Mouse (Mus musculus) embryonic facial prominence, embryonic 11.5 days (tissue): ENCODE results near the gene Rabac1. TPM values are rescaled to one million over a fixed set of nuclear protein-coding genes. Genes with fewer than 3 reads are reported as not detected.

Source experiments
- ATAC-seq: fragments of 200-750 bp; cut with Nextera tagmentation; replicated peaks from 2 replicates; pipeline ENCODE4 v1.8.0; 2017; ENCODE audit warnings: low read depth; ENCODE audit not compliant: insufficient number of reproducible peaks, low FRiP score, low TSS enrichment
- DNase-seq: peaks from one replicate; pipeline ENCODE4 v3.0.0-alpha.2; 2015; ENCODE audit warnings: low spot score
- H3K27ac ChIP-seq: fragments of 300-500 bp; sonication (generic); replicated peaks from 2 replicates; pipeline ENCODE4 v1.5.1; 2014; ENCODE audit warnings: mild to moderate bottlenecking, low read depth, low read length, control low read depth
- H3K27me3 ChIP-seq: fragments of 300-500 bp; sonication (generic); 2 replicates; pipeline ENCODE4 v1.6.1; 2014; ENCODE audit warnings: mild to moderate bottlenecking, low read length, moderate library complexity, mixed read lengths; ENCODE audit not compliant: control insufficient read depth, insufficient read depth
- H3K36me3 ChIP-seq: fragments of 300-500 bp; sonication (generic); replicated peaks from 2 replicates; pipeline ENCODE4 v1.6.1; 2014; ENCODE audit warnings: low read depth, mild to moderate bottlenecking, low read length, moderate library complexity, mixed read lengths; ENCODE audit not compliant: control insufficient read depth, insufficient read depth
- H3K4me1 ChIP-seq: fragments of 300-500 bp; sonication (generic); 2 replicates; pipeline ENCODE4 v1.6.1; 2014; ENCODE audit warnings: low read length, mixed read lengths; ENCODE audit not compliant: control insufficient read depth, insufficient read depth
- H3K4me2 ChIP-seq: fragments of 300-500 bp; sonication (generic); 2 replicates; pipeline ENCODE4 v1.6.1; 2014; ENCODE audit warnings: low read depth, mild to moderate bottlenecking, control low read depth, low read length, moderate library complexity
- H3K4me3 ChIP-seq: fragments of 300-500 bp; sonication (generic); 2 replicates; pipeline ENCODE4 v1.5.1; 2014; ENCODE audit warnings: low read depth, low read length, control low read depth
- H3K9ac ChIP-seq: fragments of 300-500 bp; sonication (generic); replicated peaks from 2 replicates; pipeline ENCODE4 v1.6.1; 2014; ENCODE audit warnings: mild to moderate bottlenecking, control low read depth, low read length
- H3K9me3 ChIP-seq: fragments of 300-500 bp; sonication (generic); replicated peaks from 2 replicates; pipeline ENCODE4 v1.6.1; 2016; ENCODE audit warnings: mild to moderate bottlenecking, low read length, inconsistent platforms, mixed read lengths; ENCODE audit not compliant: control insufficient read depth
- WGBS: fragments of 180-500 bp; shearing (Covaris S2); extraction: QIAGEN DNeasy Blood & Tissue Kit; methylation state at CpG from one replicate; pipeline ENCODE4 v1.1.7; 2014; 5-methylcytosine and 5-hydroxymethylcytosine counted together
- polyA plus RNA-seq: library from polyadenylated mRNA; unstranded; fragments of >200 nt; fragmentation: Nextera tagmentation; extraction: Ambion mirVana; gene quantifications from 2 replicates; pipeline ENCODE4 v1.2.1, GENCODE M21; 2014

The Rabac1 gene
- 75.9 and 92.5 TPM in 2 replicates for polyA plus RNA-seq

DNA sequence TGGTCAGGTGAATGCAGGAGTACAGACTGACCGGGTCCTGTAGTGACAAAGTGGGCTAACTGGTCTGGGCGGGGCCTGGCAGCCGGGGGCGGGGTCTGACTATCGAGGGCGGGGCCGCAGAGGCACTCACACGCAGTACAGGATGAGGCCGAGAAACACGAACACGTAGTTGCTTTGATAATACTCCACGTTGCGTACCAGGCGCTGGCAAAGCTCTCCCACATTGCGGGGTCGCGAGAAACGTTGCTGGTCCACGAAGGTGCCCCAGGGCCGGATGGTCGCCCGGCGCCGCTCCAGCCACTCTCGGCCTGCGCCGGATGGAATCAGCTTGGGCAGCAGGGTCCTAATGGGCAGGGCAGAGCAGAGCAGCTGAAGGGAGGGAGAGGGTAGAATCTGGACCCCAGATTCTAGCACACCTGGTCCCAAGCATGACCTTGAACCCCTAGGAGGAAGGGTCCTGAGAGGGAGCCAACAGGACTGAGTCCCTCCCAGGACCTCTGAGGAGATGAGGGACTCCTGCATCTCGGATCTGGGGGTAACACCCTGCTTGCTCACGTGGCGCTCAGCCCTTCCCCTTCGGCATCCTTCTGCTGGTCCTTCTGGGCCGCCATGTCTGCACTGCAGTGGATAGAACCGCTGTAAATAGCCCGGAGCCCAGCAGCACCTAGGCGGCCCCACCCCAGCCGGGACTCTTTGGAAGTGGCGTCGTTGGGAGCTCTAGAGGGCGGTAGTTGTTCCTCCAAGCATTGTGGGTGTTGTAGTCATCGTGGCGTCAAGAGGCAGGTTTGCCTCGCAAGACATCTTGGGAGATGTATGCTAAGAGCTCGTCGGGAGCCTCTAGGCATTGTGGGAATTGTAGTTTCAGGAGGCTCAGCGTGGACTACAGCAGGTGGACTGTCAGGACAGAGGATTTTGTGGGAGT is at the start of gene Rabac1:
Gene Rabac1 (minus strand): TSS at position 783 of the 922 bp plus-strand sequence.
- H3K27ac ChIP-seq, result no peak within 1 kb of the TSS
- DNase-seq (peak; percentile 96), ATAC-seq (peak; percentile 85)
- H3K9ac ChIP-seq, result peak within 1 kb of the TSS; percentile 64
- peak within 1 kb of the TSS; percentile 80 for H3K4me2 ChIP-seq
- H3K9me3 ChIP-seq, result no peaks in the 10 kb centered on the region
- H3K4me3 ChIP-seq, result peak within 1 kb of the TSS; percentile 64
- no peaks in the 10 kb centered on the region for H3K4me1 ChIP-seq
- H3K36me3 ChIP-seq, result no peaks in the 10 kb centered on the region
- WGBS, result 0% methylated on average over 45 of the region's 45 CpGs
- no peaks in the 10 kb centered on the region for H3K27me3 ChIP-seq

DNA sequence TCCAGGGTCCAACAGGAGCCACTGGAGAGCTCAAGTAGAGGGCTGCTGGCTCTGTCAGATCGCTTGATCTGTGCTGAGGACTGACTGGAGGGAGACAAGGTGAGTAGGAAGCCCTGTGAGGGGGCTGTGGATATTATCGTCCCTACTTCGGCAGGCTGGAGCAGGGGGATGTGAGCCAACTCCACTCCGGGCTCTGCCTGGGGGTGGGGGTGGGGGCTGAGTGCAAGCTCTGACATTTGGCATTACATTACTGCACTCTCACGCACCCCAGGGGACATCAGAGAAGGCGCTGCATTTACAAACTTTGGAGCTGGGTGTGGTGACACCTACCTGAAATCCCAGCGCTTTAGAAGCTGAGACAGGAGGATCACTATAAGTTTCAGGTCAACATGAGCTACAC is 39.0 kb upstream of the Rabac1 start:
- ATAC-seq (no peak), DNase-seq (no peak)
- Histone ChIP-seq H3K4me3 (no peak overlapping the region), H3K4me1 (peaks cover 3% of the 10 kb centered on the region; the same call in 1 of the 2 replicates), H3K4me2 (no peak overlapping the region), H3K27me3 (peaks cover 54% of the 10 kb centered on the region), H3K9me3 (no peaks in the 10 kb centered on the region), H3K36me3 (no peaks in the 10 kb centered on the region; the same call in 1 of the 2 replicates), H3K9ac (no peak overlapping the region), H3K27ac (no peak overlapping the region)
- WGBS, result 69% methylated on average over 7 of the region's 7 CpGs

DNA sequence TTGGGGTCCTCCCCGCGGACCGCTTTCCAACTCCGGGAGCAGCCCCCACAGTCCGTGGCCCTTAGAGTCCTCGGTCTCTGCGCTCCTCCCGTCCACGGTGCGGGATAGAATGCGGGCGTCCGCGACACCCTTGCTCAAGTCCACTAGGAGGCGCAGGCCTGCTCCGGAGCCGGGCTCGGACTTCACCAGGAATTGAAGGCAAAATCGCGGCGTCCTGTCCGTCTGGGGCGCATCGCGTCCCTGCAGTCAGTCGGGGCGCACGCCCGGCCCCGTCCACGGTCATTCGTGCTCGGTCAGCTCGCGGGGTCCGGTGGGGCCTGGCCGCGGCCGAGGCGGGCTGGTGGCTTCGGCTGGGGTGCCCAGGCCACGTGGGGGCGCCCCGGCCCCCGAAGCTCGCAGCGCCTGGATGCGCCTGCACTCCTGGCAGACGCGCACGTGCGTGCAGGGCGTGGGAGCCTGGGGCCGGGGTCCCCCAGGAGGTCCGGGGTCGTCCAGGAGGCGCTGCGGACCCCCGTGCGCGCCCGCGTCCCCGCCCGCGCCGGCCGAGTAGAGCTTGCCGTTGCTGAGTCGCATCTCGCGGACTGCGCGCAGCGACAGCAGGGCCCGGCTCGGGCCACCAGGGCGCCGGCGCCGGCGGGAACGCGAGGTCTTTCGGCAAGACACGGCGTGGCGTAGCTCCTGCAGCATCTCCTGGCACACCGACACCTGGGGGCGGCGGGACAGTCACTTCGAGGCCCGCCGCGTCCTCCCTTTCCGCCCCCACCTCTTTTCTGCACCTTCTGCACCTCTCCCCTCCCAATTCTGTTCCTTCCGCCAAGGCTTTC is 37.7 kb upstream of the Rabac1 start:
- Histone ChIP-seq H3K4me2 (peak overlapping the region; percentile 74), H3K36me3 (no peaks in the 10 kb centered on the region; the same call in 1 of the 2 replicates), H3K9ac (peak overlapping the region; percentile 43), H3K27ac (no peak overlapping the region), H3K4me3 (peak overlapping the region; percentile 37), H3K4me1 (peaks cover 6% of the 10 kb centered on the region), H3K9me3 (no peaks in the 10 kb centered on the region), H3K27me3 (peaks cover 65% of the 10 kb centered on the region)
- ATAC-seq (no peak), DNase-seq (peak; percentile 79)
- WGBS, result 1% methylated on average over 88 of the region's 97 CpGs

DNA sequence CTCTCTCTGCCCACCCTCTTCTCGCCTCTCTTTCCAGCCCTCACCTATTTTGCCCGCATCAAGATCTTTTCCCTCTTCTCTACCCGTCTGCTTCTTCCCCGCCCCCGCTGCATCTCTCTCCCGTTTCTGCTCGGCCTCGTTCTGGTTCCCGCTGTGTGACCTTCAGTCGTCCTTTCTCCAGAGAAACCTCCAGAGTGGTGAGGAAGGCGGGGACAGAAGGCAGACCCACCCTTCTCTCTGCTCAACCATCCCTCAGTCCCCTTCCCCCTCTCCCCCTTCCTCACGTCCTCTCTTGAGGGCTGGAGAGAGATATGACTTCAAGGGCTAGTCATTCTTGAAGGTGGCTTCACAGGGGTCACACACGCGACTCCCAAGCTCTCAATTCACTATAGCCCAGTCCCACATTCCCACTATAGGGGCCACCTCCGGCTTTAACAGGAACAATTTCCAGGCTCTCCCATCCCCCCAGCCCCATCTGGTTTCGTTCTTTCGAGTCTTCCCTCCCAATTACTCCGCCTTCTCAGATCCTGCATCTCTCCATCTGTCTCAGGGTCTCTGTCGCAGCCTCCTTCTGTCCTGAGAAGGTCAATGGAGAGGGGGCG is 36.6 kb upstream of the Rabac1 start:
- 6% methylated on average over 20 of the region's 20 CpGs for WGBS
- ATAC-seq, result no peak
- H3K27me3 ChIP-seq, result peaks cover 66% of the 10 kb centered on the region

DNA sequence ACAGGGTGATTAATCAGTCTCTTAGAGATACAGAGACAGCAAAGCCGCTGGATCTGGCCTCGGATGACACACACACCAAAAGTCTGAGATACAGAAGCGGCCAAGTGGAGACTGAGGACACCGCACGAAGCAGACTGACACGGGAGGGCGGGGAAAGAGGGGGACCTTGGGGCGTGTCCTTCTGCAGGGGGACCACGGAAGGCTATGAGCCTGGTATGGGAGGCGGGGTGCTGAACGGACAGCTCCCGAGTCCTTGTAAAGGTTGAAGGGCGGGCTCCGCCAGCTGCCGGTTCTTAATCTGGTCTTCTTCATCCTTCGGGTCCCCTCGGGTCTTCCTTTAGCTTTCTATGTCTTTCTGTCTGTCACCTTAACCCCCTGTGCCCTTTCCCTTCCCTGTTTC is 36.1 kb upstream of the Rabac1 start:
- Histone ChIP-seq H3K36me3 (no peaks in the 10 kb centered on the region; the same call in 1 of the 2 replicates), H3K9ac (no peak overlapping the region), H3K27me3 (peaks cover 66% of the 10 kb centered on the region), H3K4me1 (peaks cover 7% of the 10 kb centered on the region), H3K27ac (no peak overlapping the region; the same call in 1 of the 2 replicates), H3K4me2 (no peak overlapping the region), H3K9me3 (no peaks in the 10 kb centered on the region), H3K4me3 (no peak overlapping the region)
- ATAC-seq (no peak), DNase-seq (peak; percentile 85)
- 3% methylated on average over 17 of the region's 17 CpGs for WGBS

More for the DNA sequence above, 36.6 kb upstream of the Rabac1 start:
- H3K36me3 ChIP-seq, result no peaks in the 10 kb centered on the region; the same call in 1 of the 2 replicates
- H3K4me1 ChIP-seq, result peaks cover 7% of the 10 kb centered on the region
- DNase-seq, result peak; percentile 21
- H3K9ac ChIP-seq, result no peak overlapping the region
- no peak overlapping the region for H3K4me2 ChIP-seq
- H3K27ac ChIP-seq, result no peak overlapping the region
- no peak overlapping the region for H3K4me3 ChIP-seq
- H3K9me3 ChIP-seq, result no peaks in the 10 kb centered on the region

DNA sequence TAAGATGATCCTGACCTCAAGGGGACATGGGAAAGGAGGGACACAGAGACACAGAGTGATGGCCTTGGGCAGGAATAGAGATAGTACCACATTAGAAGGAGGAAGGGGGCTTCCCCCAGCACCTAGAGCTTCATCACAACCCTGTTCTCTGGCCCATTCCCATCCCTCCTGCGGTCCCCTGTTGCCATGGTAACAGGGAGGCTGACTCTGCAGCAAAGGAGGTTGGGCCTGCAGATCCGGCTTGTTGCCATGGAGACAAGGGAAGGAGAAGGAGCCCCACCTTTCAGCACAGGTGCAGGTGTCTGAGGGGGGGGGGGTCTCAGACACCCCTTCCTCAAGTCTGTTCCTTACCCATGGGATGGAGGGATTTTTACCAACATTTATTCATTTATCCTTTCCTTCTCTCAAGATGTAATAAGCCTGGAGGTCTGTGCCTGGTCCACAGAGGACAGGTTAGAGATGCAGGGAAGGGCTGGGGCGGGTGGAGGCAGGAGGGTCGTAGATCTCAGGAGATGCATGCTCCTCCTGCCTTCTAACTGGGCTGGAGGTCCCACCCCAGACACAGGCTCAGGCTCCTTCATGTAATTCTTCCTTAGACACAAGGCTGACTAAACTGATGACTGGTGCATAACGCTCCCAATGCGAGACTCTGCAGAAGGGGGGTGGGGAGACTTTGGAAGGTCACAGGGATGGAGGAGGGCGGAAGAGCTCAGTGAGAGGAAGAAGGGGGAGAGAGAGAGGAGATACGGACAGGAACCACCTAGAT is 35.2 kb upstream of the Rabac1 start:
- Histone ChIP-seq H3K27me3 (peaks cover 66% of the 10 kb centered on the region), H3K4me2 (no peak overlapping the region), H3K27ac (no peak overlapping the region; the same call in 1 of the 2 replicates), H3K9me3 (no peaks in the 10 kb centered on the region), H3K4me1 (peaks cover 7% of the 10 kb centered on the region), H3K9ac (no peak overlapping the region), H3K4me3 (no peak overlapping the region), H3K36me3 (no peaks in the 10 kb centered on the region; the same call in 1 of the 2 replicates)
- ATAC-seq (no peak), DNase-seq (peak; percentile 44)
- 19% methylated on average over 8 of the region's 8 CpGs for WGBS
